Mouse (Mus musculus) layer of hippocampus, postnatal 36 days (tissue): ENCODE measurements around the gene Praf2. TPM values are rescaled to one million over a fixed set of nuclear protein-coding genes. Genes with fewer than 3 reads are reported as not detected.
A peak's percentile ranks its signal among the peaks of the same experiment; 100 is the strongest.
"Not testable (repeated sequence)": the region's sequence is repeated elsewhere in the genome, so short reads cannot be mapped to it uniquely, and the experiment has no call there.

Experiments used
- DNase-seq, 2 experiments: peaks; one replicate each; pipeline ENCODE4 v3.0.0; 2022
- total RNA-seq, 2 experiments: library from RNA; stranded (reverse); gene quantifications; 2 replicates each; pipeline ENCODE4 v1.2.3; 2021

Praf2 gene
- total RNA-seq, 2 experiments from 2014 or later: 101 to 104 TPM

- no peak for DNase-seq
Observed at GRCm38 (mm10) chrX:7739336-7740081, 11.3 kb downstream of the Praf2 start.

- no peak for DNase-seq
Observed at GRCm38 (mm10) chrX:7740082-7740819, 12.0 kb downstream of the Praf2 start.

GRCm38 (mm10) chrX:7741103-7741502 lies 12.9 kb downstream of the Praf2 start:
- no peak for DNase-seq

GRCm38 (mm10) chrX:7743470-7743869 lies 15.2 kb downstream of the Praf2 start:
- DNase-seq: no peak

GRCm38 (mm10) chrX:7744940-7745339 lies 16.7 kb downstream of the Praf2 start:
- DNase-seq: no peak

GRCm38 (mm10) chrX:7745429-7745828 lies 17.2 kb downstream of the Praf2 start:
- no peak for DNase-seq

- DNase-seq: peak; percentile 57 to 65
Observed at GRCm38 (mm10) chrX:7750432-7751116, 22.3 kb downstream of the Praf2 start, which contains the start of gene Ccdc120. Gene Ccdc120, minus strand, starts transcription at chrX:7750905.

- DNase-seq: not testable (repeated sequence)
Observed at GRCm38 (mm10) chrX:7753627-7754026, 25.4 kb downstream of the Praf2 start.

- peak; percentile 89 to 90 for DNase-seq
Observed at GRCm38 (mm10) chrX:7762137-7762920, 34.1 kb downstream of the Praf2 start, which contains the start of gene Tfe3. Gene Tfe3, plus strand, starts transcription at chrX:7762560.

- DNase-seq: no peak
Observed at GRCm38 (mm10) chrX:7762921-7763197, 34.6 kb downstream of the Praf2 start.

GRCm38 (mm10) chrX:7763631-7764393 lies 35.6 kb downstream of the Praf2 start:
- DNase-seq: peak in 1 of 2 experiments; percentile 26

GRCm38 (mm10) chrX:7764657-7765280 lies 36.5 kb downstream of the Praf2 start:
- no peak for DNase-seq

- no peak for DNase-seq
Observed at GRCm38 (mm10) chrX:7765281-7765670, 37.0 kb downstream of the Praf2 start.

GRCm38 (mm10) chrX:7765764-7766163 lies 37.5 kb downstream of the Praf2 start:
- no peak for DNase-seq

GRCm38 (mm10) chrX:7769302-7770017 lies 41.2 kb downstream of the Praf2 start:
- DNase-seq: no peak

- DNase-seq: no peak
Observed at GRCm38 (mm10) chrX:7772766-7773165, 44.5 kb downstream of the Praf2 start.

GRCm38 (mm10) chrX:7775501-7776205 lies 47.4 kb downstream of the Praf2 start:
- no peak for DNase-seq

GRCm38 (mm10) chrX:7776329-7777082 lies 48.3 kb downstream of the Praf2 start:
- DNase-seq: no peak
